In the genomic region with DNA sequence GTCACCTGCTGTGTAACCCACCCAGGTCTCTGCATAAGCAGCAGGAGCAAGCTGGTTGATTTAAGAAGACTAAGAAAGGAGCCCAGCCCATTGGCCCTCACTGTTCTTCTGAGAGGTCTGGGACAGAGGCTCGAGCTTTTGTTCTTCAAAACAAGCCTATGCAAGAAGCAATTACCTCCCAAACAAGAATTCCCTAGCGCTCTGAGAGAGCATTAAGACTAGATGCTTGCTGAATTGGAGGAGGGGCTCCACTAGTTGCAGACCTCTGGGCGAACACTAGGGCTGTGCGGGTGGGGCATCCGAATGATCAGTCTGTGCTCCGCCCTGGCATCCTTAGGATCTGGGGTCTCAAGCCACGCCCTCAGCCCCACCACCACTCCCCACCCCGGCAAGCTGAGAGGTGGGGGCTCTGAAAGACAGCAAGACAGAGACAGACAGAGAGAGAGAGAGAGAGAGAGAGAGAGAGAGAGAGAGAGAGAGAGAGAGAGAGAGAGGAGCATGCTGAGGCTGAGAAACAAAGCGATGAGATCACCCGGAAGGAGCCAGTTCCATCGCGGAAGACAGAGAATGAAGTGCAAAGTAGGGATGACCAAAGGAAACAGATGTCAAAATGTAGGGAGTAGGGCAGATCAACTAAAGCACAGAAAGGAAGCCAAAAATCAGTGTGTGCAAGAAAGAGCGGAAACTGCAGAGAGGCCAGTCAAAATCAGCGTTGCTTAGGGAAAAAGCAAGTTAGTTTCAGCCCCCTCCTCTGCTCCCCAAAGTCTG, we compare ENCODE assay signal across 9 mouse cellular contexts. TPM values are rescaled to one million over a fixed set of nuclear protein-coding genes. Genes with fewer than 3 reads are reported as not detected.
DNase-seq lines count a peak whose midpoint lies in the region; ATAC-seq and TF ChIP-seq lines count a peak whose summit lies in the region.
"Had no signal": no experiment of that assay in that cellular context is flagged by ENCODE, and none has a peak within 500 bp of the region (broad histone marks: within the 10 kb centered on the region; RNA-seq: fewer than 3 reads in every experiment).

No protein-coding gene starts in this region.

- no peak overlapping the region for H3K9ac ChIP-seq in liver, postnatal 0 days (replicated peaks)
- no peak overlapping the region for H3K9ac ChIP-seq in stomach, embryonic 14.5 days (replicated peaks; ENCODE audit: low read depth, low read length)

- H3K4me2 ChIP-seq in liver, postnatal 0 days (ENCODE audit: low read depth, low read length): peak overlapping the region; percentile 19; the same call in 1 of the 2 replicates
- peak overlapping the region; percentile 46 for H3K4me2 ChIP-seq in stomach, embryonic 14.5 days (replicated peaks; ENCODE audit: low read depth, low read length)

- H3K27ac ChIP-seq in embryonic facial prominence, embryonic 10.5 days (replicated peaks): peak overlapping the region; percentile 86
- peak overlapping the region; percentile 22; the same call in 1 of the 2 replicates for H3K27ac ChIP-seq in liver, postnatal 0 days (ENCODE audit: low read depth)
- H3K27ac ChIP-seq in stomach, embryonic 14.5 days (ENCODE audit: low read length): peak overlapping the region; percentile 29; the same call in 1 of the 2 replicates

- 2% methylated on average over 14 of the region's 14 CpGs for WGBS in embryonic facial prominence, embryonic 10.5 days
- WGBS in liver, postnatal 0 days (ENCODE audit: insufficient replicate concordance): 3% methylated on average over 14 of the region's 14 CpGs
- WGBS in stomach, embryonic 14.5 days: 3% methylated on average over 14 of the region's 14 CpGs

- H3K4me1 ChIP-seq in embryonic facial prominence, embryonic 10.5 days: peaks cover 50% of the 10 kb centered on the region
- H3K4me1 ChIP-seq in liver, postnatal 0 days (ENCODE audit: insufficient read depth): no peaks in the 10 kb centered on the region
- H3K4me1 ChIP-seq in stomach, embryonic 14.5 days (ENCODE audit: control insufficient read depth, insufficient read depth, low read length): 0 out of 2 replicates have a peak, but pooled peaks cover 5% of the 10 kb centered on the region

- DNase-seq in left cerebral cortex, postnatal 4 days: peak; percentile 70
- no peak for DNase-seq in left cerebral cortex, postnatal 25 days (ENCODE audit: low spot score in 2 of 2)
- DNase-seq in embryonic facial prominence, embryonic 10.5 days (ENCODE audit: low spot score): peak; percentile 79
- peak; percentile 1 for DNase-seq in heart, postnatal 25 days (ENCODE audit: low spot score)
- DNase-seq in liver, postnatal 0 days: peak; percentile 20
- DNase-seq in adrenal gland, adult 8-10 months: no peak
- DNase-seq in ovary, postnatal 10 days (ENCODE audit: low spot score): no peak

- peak; percentile 53 for ATAC-seq in liver, postnatal 0 days
- ATAC-seq in stomach, embryonic 14.5 days (ENCODE audit: insufficient number of reproducible peaks, insufficient read depth, low FRiP score, low read depth): peak; percentile 89; the same call in 1 of the 2 replicates

- H3K27me3 ChIP-seq in embryonic facial prominence, embryonic 10.5 days (replicated peaks; ENCODE audit: low read depth, poor library complexity, severe bottlenecking): no peaks in the 10 kb centered on the region
- no peaks in the 10 kb centered on the region for H3K27me3 ChIP-seq in liver, postnatal 0 days (ENCODE audit: insufficient read depth, low read length)
- H3K27me3 ChIP-seq in stomach, embryonic 14.5 days (ENCODE audit: control insufficient read depth, insufficient read depth, low read length): no peaks in the 10 kb centered on the region

- TF ChIP-seq CTCF in liver, postnatal 0 days (IDR thresholded peaks at IDR 0.05; ENCODE audit: low read depth): no peak

- H3K4me3 ChIP-seq in embryonic facial prominence, embryonic 10.5 days: peak overlapping the region; percentile 54
- H3K4me3 ChIP-seq in liver, postnatal 0 days (ENCODE audit: low read depth, low read length): no peak overlapping the region
- H3K4me3 ChIP-seq in stomach, embryonic 14.5 days (ENCODE audit: low read depth, low read length): peak overlapping the region; percentile 24

- no peaks in the 10 kb centered on the region for H3K36me3 ChIP-seq in embryonic facial prominence, embryonic 10.5 days (replicated peaks)
- H3K36me3 ChIP-seq in liver, postnatal 0 days (replicated peaks; ENCODE audit: insufficient read depth, low read length): no peaks in the 10 kb centered on the region
- no peaks in the 10 kb centered on the region for H3K36me3 ChIP-seq in stomach, embryonic 14.5 days (ENCODE audit: control insufficient read depth, insufficient read depth, low read length)

- no peaks in the 10 kb centered on the region for H3K9me3 ChIP-seq in embryonic facial prominence, embryonic 10.5 days
- no peaks in the 10 kb centered on the region for H3K9me3 ChIP-seq in liver, postnatal 0 days (ENCODE audit: low read length)
- H3K9me3 ChIP-seq in stomach, embryonic 14.5 days (ENCODE audit: control insufficient read depth, low read depth, low read length): no peaks in the 10 kb centered on the region

- intact Hi-C loops in left cerebral cortex, postnatal 4 days (cut with DNase I): no loop called here
- intact Hi-C loops in left cerebral cortex, postnatal 25 days (cut with DNase I): no loop called here
- intact Hi-C loops in heart, postnatal 25 days (cut with DNase I): no loop called here

- TF ChIP-seq EP300 in liver, postnatal 0 days (IDR thresholded peaks at IDR 0.05; ENCODE audit: low read depth): no peak

RNA-seq across cellular contexts. Expression of a gene that starts 34.3 kb away (rescaled TPM):
- total RNA-seq in left cerebral cortex, postnatal 4 days (2021): 1,000 to 10,000 TPM; 1,463 to 1,471 TPM
- 100 to 1,000 TPM; 344 to 355 TPM for total RNA-seq in left cerebral cortex, postnatal 25 days (2021)
- polyA plus RNA-seq in embryonic facial prominence, embryonic 10.5 days (2016; fragmentation: Nextera tagmentation; extraction: Ambion mirVana): 125 and 135 TPM in 2 replicates
- total RNA-seq in heart, postnatal 25 days (2021): under 1 TPM; 0.36 to 0.47 TPM
- 0.34 and 0.53 TPM in 2 replicates for polyA plus RNA-seq in liver, postnatal 0 days (2015; fragmentation: Nextera tagmentation; extraction: Ambion mirVana)
- 94.5 and 97.8 TPM in 2 replicates for polyA plus RNA-seq in stomach, embryonic 14.5 days (2014; fragmentation: Nextera tagmentation; extraction: Ambion mirVana)
- total RNA-seq in adrenal gland, adult 8-10 months (2022): under 1 TPM; 0.31 to 0.74 (median 0.73) TPM
- polyA plus RNA-seq: spleen, adult 2 months had no signal

Comparison
In these comparisons a context has a peak if more than half of its experiments do, and no peak if none do; other contexts are left out.
1. DNase-seq: peak in left cerebral cortex, postnatal 4 days (single experiment), embryonic facial prominence, embryonic 10.5 days (single experiment), heart, postnatal 25 days (single experiment) and liver, postnatal 0 days (single experiment); none in left cerebral cortex, postnatal 25 days (0 of 2), adrenal gland, adult 8-10 months (single experiment) and ovary, postnatal 10 days (single experiment).
2. H3K27ac ChIP-seq: peak in every context shown above with its lines; median percentile 86 in embryonic facial prominence, embryonic 10.5 days; 29 in stomach, embryonic 14.5 days; 22 in liver, postnatal 0 days.
3. RNA of a gene that starts 34.3 kb away (total RNA-seq): 1,463 to 1,471 TPM in left cerebral cortex, postnatal 4 days and 344 to 355 TPM in left cerebral cortex, postnatal 25 days; 0.31 to 0.74 TPM in adrenal gland, adult 8-10 months and 0.36 to 0.47 TPM in heart, postnatal 25 days; every median in the first group is over 100 times any median in the second.